Mouse (Mus musculus) CD4-positive, CD25-positive, alpha-beta regulatory T cell, adult 4 months (primary cell): ENCODE results near the gene Tex36. TPM values are rescaled to one million over a fixed set of nuclear protein-coding genes. Genes with fewer than 3 reads are reported as not detected.
A peak's percentile ranks its signal among the peaks of the same experiment; 100 is the strongest.

ENCODE experiments used
- ATAC-seq: one replicate; pipeline ENCODE4 v1.8.0; 2017
- polyA plus RNA-seq, 2 experiments: library from polyadenylated mRNA; unstranded; fragments of 100-300 nt; shearing (Covaris generic); gene quantifications; one replicate each; pipeline ENCODE4 v1.2.1; 2017

The Tex36 gene
- not detected for polyA plus RNA-seq

DNA sequence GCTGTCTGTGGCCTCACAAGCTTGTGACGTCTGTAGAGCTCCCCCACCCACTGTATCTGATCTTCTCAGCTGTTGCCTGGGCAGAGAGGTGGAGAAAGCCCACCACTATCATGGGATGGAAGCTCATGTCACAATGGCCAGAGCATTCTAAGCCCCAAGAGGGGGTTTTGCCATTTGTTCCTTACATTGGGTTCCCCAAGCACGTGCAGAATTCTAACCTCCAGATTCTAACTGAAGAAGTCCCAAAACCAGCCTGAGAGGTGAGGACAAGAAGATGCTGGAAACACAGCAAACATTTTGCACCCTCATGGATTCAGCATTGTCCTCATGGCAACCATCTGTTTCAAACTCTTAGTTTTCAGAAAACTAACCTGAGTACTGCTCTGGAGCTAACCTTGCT is at the start of gene Tex36:
TSS of gene Tex36 (minus strand) at position 101 of the 400 bp plus-strand sequence.
- ATAC-seq: no peak

DNA sequence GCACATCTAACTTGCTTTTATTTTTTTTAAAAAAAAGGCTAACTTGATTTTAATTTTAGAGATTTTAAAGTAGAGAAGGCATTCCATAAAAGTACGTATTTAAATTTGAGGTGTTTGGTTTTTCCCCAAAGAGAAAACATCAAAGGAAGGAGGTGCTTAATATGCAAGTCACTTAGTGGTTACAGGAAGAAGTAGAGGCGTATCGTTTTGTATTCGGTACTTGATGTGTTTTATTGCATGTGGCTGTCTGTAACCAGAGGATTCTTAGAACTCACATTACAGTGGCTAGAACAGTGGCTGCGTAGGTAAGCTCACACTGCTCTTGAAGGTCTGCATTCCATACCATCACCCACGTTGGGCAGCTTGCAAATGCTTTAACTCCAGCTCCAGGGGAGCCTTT is 43.8 kb upstream of the Tex36 start:
- ATAC-seq: peak; percentile 99

DNA sequence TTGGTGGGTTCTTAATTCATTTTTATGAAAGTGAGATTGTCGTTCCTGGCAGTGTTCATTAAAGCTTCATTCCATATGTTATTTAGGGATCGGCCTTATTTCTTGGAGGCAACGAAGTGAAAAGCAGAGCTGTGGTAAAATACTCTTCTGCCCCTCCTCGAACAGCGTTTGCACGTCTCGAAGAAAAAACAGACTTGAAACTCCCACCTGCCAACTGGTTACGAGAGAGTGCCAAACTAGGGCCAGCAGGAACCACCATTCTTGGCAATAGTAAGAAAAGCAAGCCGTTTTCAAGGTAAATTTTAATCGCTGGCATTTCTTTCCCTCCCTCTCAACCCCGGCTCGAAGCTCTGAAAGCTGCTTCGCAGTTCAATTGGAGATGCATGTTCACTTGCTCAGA is 36.9 kb upstream of the Tex36 start:
- ATAC-seq: no peak

DNA sequence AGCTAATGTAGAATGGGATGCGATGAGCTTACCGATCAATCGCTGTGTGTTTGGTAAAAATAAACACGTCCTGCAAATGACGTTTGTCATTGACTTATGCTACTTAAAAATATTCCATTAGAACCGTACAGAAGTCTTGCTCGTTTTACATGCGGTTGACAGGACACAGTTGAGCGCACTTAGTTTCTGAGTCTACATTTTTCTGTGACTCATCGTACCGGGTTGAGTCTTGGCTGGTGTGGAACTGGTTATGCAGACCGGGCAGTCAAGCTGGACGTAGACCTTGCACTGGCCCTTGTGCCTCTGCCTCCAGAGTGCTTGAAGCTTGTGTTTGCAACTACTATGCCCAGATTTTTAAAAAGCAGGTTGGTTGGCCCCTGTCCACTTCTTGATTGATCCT is 36.3 kb upstream of the Tex36 start:
- no peak for ATAC-seq

DNA sequence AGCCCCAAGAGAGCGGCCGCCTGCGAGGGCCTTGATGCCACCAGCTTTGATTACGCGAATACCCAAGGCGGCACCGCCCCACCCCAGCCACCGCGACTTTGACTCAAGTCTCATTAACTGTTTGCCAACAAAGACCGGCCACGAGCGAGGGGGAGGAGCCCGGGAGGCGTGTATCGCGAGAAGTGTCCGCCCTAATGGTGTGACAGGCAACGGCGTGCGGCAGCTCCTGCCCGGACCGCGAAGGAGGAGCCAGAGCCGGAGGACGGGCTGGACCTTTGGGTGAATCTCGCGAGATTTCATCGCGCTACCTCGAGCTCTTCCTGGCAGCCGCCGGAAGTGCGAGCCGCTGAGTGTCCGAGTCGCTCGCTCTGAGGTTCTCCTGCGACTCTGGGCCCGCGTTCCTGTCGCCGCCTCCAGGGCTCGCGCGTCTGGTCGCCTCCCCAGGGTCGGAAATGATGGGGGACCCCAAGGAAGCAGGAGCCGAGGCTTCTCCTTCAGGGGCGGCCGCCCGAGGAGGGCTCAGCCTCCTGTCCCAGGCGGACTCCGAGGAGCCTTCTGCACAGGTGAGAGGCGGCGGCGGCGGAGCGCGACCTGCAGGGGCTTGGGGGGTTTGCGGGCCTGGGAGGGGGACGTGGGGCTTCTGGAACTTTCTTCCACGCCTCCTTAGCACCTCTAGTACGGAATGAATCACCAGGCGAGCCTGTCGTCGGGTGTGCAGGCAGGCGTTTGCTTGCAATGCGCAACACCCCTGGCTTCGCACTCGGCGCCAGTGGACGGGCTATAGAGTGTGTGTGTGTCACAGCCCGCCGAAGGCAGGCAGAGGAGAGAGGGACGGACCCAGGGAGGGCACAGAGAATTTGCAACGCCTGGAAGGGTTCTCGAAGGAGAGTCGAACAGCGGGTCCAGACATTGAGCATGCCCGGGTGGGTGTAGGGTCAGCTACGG is 35.7 kb upstream of the Tex36 start, which contains the start of gene Edrf1:
TSS of gene Edrf1 (plus strand) at position 183 of the 945 bp plus-strand sequence.
- ATAC-seq: peak; percentile 90

DNA sequence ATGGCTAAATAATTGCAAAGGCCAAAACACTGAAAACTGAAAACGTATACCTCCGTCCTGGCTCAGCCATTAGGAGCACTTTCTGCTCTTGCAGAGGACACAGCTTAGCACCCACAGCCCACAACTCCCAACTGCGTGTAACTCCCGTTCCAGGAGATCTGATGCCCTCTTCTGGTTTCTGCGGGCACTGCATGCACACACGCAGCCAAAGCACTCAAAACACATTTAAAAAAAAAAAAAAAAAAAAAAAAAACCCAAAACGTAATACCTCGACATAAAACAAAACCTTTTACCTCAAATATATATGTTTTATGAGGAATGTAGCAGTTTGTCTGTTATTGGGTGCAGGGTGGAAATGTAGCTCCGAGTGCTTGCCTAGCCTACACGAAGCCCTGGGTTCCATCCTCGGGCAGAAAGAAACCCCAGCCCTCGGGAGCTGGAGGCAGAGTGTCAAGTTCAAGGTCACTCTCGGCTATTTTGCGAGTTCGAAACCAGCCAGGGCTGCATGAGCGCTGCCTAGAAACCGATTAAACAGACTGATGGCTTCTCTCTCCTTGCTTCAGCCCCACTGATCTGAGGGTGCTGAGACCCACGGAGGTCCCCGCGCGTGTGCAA is 34.9 kb upstream of the Tex36 start:
- peak; percentile 56 for ATAC-seq

DNA sequence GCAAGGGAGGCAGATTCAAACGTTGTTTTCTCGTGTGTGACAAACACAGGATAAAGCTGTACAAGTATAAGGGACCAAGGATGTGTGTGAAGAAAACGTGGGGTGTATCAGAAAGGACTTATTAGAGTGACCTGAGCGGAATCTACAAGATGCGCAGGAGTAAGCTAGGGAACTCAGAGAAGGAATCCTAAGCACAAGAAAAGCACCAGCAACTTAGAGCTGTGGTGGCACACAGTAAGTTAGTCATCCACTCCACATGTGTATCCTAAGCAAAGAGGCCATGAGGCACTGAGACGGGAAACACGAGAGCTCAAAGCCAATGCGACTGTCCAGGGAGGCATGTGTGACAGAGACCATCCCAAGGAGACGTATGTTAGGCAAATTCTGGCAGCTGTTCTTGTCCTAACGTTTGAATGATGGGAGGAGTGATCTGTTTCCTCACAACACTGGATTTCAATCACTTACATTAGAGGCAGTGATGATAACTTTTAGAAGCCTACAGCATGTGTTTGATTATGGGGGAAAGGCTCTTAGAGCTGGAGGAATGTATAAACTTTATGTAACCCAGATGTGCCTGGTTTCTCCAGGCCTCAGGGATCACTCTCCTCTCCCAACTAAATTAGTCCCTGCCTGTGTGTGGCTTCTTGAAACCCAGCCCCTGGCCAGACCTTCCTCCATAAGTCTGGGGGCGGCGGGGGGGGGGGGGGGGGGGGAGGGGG is 33.1 kb upstream of the Tex36 start:
- no peak for ATAC-seq

DNA sequence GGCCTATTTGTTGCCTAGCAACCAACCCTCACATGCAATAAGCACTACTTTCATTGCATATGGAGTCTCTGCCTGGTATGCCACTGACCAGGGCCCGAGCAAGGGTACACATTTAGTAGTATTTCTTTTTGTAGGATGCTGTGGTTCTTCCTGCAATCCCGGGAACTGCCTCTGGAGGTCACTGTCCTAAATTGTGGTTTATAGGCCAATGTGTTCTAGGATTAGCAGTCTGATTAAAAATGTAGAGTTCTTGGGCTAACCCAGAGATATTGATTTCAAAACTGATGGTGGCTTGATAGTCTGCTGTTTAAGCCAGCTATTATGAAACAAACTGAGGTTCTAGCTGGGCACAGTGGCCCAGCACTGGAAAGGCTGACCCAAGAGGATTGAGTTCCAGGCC is 30.5 kb upstream of the Tex36 start:
- ATAC-seq: no peak

DNA sequence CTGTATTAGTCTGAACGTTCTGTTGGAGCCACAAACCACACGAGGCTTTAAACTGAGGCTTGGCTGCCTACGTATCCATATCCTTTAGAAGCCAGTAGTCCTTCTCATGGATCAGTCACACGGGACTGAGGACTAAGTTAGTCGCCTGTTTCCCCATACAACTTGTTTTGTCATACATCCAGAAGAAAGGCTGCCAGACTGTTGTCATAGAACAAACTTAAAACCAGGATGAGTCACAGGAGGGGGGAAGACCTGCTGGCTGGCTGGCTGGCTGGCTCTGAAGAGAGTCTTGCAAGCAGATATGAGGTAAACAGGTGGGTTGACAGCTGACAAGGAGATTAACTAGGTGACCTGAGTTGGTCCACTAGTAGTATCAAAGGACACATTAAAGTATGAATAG is 28.9 kb upstream of the Tex36 start:
- ATAC-seq: no peak

DNA sequence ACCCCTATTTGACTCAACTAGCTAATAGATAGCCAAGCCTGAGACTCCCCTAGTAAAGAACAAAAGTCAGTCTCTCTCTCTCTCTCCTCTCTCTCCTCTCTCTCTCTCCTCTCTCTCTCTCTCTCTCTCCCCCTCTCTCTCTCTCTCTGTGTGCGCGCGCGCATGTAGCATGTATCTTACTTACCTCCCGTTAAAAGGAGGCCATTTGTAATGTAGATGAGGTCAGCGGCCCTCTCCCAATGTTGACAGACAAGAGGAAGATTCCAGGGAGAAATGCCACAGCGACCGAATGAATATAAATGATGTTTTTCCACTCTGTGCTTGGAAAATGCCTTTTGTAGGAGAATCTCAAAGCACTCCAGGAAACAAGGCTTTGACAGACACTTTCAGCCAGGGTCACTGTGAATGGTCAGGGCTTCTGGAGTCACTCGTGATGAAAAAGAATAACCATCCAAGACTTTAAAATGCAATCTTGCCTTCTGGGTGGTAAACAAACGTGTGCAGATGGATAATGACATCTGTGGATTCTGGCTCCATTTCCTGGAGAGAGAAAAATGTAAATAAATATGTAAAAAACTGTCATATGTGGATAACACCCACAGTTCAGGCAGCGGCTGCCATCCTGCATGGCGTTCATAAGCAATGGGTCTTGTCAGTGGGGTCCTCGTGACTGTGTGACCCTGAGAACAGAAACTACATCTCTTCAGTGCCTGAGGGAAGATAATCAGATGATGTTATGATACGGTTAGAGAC is 25.4 kb upstream of the Tex36 start:
- no peak for ATAC-seq

DNA sequence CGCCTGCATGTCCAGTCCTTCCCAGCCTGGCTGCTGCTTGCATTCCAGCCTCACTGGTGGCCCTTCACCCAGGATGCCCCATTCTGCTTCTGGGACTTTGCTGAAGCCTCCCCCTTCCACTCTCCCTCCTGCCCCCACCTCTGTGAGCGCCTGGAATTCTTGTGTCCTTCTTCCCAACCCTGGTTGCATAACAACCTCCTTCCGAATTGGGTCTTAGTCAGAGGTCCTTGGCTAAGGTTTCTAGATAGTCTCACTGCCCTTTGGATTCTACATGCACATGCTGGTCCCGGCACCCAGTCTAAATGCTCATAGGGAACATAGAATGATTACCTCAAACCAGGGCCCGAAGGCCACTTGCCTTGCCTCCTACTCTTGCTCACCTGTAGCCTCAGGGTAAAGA is 21.3 kb upstream of the Tex36 start:
- ATAC-seq: no peak

DNA sequence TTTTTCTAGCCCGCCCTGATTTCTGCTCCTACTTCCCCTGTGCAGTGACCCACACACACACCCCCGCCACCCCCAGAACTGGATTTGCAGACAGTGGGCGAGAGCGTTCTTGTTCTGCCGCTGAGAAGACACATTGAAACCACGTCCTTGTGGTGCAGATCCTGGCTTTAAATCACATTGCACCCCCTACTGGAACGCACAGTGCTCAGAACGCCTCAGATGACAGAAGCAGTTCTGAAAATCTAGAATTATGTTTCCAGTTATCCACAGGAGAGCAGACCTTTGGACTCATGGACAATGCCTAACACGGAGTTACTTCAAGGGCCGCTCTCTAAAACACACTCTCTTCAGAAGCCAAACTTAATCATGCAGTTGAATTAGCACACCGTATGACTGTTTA is 18.8 kb upstream of the Tex36 start:
- ATAC-seq: no peak

DNA sequence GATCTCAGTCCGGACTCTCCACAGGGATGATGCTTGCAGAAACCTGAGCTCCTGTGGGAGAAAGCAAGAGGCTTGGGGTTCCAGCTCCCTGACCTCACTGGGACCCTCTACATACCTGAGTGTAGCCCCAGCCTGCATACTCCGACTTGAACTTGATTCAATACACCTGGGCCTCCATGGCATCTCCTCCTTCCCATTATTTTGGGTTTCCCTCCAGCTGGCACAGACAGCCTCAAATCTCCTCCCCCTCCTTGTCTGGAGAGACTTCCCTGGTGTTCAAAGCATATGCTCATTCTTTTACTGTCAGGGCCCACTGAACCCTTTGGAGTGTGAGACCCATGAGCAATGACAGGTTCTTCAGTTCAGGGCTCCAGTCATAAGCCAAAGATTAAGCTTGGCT is 11.0 kb upstream of the Tex36 start:
- no peak for ATAC-seq

DNA sequence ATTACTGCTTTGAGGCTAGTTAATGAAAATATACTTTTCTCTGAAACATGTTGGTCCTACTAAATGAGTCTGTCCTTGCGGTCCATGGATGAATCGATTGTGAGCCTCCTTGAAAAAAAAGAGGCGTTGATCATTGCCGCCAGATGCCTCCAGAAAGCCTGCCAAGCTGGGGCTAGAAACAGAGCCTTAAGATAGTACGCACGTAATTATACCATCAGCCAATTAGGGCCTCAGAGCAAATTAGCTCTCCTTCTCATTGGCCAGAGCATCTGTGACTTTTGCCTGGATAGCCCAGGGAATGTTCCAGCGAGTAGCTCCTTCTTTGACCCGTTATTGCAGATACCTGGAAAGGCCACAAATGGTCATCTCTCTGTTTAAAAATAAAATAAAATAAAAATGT is 7.6 kb upstream of the Tex36 start:
- no peak for ATAC-seq

DNA sequence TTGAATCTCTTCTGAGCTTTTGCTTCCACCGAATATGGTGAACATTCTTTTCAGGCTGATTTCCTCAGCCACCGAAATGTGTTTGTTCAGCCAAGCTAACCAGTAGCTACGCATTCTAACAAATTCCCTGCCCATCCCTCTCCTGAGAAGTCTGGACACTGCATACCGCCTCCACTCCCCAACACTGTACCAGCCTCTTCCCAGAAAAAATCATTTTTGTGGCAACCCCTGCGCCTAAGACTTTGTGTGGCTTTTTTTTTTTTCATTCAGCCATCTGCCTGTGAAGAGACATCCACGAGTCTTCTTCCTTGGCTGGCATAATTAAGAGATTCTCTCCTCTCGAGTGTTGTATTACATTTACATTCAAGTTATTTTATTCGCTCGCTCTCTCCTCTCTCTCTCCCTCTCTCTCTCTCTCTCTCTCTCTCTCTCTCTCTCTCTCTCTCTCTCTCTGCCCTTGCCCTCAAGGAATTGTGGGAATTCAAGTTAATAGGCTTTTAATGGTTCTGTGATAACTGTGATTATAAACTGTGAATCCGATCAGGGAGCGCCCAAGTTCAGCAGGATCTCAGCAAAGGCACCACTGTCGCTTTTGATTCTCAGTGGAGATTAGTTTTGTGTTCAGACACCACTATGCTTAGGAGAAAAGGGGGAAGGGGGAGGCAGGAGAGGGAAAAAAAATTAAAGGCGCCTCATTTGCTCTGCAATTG is 6.8 kb upstream of the Tex36 start:
- ATAC-seq: no peak

DNA sequence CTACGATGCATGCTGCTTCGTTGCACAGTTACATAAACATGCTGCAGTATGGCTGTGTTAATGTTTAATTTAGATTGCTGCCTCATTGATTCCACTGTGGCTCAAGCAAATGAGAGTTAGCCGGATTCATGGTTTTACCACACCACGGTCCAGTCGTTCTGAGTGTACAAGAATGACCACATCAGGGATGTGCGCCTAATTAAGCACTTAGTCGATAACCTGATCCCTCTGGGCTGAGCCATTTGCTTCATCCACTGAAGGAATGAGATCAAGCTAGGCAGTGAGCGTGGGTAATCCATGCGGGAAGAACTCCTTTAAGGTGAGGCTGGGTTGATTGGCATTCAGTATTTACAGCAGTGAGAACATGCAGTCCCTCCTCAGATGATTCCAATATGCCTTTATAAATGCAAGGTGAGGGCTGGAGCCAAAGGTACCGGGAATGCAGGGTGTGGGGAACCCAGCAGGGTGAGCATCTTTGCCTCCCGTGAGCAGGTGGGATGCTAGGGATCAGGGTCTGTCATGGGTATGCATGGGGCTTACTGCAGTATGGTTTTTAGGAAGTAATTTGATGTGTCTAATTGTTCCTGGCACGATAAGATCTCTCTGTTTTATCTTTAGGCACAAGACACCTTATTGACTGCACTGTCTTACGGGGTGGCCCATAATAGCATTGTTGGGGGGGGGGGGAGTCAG is 6.1 kb upstream of the Tex36 start:
- no peak for ATAC-seq

DNA sequence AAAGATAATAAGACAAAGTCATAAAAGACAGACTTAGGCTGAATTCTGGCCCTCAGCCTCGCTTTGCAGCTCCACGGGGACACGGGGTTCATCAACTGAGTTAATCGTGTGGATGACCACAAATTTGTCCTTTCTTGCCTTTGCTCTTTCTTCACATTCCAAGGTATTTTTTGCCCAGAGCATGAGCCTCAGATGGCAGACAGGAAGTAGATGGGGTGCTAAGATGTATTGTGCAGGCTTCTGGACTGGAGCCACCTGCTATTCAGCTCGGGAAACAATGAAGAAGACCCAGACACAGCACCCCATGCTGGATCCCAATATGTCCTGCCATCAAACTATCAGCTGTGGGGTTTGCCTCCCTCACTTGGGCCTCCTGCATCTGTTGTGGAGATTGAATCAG is 5.4 kb upstream of the Tex36 start:
- no peak for ATAC-seq

DNA sequence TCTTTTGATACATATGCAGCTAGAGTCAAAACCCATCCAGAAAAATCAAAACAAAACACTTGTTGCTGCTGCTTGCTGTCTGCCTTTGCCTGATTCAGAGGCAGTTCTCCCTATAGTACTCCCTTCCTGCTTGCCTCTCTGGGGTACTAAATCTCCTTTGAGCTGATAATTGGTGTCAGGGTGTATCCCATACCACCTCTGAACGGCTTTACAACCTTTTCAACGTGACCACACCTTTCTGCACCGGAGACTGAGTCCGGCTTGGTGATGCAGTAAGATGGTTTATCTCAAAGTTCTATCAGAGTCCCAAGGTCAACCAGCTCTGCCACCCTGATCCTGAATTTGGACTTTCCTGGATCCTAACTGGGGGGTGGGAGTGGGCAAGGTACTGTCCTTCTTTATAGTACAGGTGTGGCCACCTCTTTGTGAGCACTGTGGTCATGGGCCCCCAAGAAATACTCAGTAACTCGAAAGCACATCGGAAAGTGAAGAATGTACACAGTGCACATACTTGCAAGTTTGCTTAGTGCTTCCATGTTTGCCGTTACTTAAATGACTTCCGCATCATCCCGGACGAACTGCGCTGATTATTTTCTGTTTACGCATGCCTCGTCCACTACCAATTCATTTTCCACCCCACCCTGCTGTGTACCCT is 2.6 kb upstream of the Tex36 start:
- no peak for ATAC-seq

DNA sequence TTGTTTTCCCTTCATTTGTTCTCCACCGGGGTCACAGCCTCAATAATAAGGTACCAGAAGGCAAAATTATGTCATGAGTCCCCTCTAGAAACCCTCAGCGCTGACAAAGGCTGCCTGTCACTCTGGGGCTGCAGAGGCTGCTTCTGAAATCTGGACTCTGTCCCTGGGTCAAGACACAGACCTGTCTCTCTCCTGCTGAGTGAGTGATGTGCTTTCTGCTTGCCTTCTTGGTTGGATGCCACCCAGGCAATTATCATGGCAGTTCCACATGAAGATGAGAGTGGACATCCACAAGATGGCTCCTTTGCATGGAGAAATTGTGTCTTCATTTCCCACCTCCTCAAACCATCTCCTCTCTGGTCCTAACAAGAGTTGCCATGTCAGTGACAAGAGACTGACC is 1.2 kb upstream of the Tex36 start:
- ATAC-seq: no peak

DNA sequence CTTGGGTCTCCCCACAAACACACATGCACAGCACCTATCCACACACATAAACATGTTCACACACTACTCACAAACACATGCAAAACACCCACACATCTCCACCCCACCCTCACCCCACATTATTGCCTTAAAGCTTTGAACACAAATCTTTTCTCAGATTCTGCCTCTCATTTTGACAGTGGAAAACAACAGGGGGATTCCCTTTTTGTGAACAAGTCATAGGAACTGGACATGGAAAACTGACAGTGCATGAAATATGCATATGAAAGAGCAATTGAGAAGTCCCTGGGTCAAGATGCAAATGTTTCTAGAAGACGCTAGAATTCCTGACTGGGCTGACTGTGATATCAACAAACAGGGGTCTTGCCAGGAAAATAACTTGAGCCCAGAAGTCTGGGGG is 1.4 kb downstream of the Tex36 start:
- ATAC-seq: no peak

DNA sequence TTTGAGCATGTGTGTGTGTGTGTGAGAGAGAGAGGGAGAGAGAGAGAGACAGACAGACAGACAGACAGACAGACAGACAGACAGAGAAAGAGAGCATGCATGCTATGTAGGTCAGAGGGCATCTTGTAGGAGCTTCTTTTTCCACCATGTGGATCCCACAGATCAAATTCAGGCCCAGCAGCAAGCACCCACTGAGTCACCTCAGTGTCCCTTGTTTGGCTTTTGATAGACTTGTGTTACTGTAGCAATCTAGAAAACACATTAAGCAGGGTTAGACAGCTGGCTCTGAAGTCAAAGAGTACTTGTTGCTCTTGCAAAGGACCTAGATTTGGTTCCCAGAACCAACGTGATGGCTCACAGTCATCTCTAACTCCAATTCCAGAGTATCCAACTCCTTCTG is 10.2 kb downstream of the Tex36 start:
- no peak for ATAC-seq
